Mouse (Mus musculus) spleen, adult 2 months (tissue): ENCODE data around the gene Mslnl. TPM values are rescaled to one million over a fixed set of nuclear protein-coding genes. Genes with fewer than 3 reads are reported as not detected.

Experiments used
- DNase-seq, 2 experiments: peaks; one replicate each; pipeline versions ENCODE4 v3.0.0 to v3.0.0-alpha.2; 2012 to 2021; ENCODE audit warnings: low spot score in 2 of 2, low read depth in 1 of 2
- H3K27ac ChIP-seq: fragments of 200-500 bp; 2 replicates; pipeline ENCODE4 v1.5.1; 2012; ENCODE audit warnings: low read length, inconsistent platforms; ENCODE audit not compliant: insufficient read depth
- H3K27me3 ChIP-seq: fragments of 200-500 bp; 2 replicates; pipeline ENCODE4 v1.6.1; 2012; ENCODE audit warnings: mild to moderate bottlenecking, moderate library complexity, low read length, inconsistent platforms; ENCODE audit not compliant: control insufficient read depth, insufficient read depth
- H3K36me3 ChIP-seq: fragments of 200-500 bp; 2 replicates; pipeline ENCODE4 v1.6.1; 2012; ENCODE audit warnings: mild to moderate bottlenecking, low read length, inconsistent platforms; ENCODE audit not compliant: control insufficient read depth, insufficient read depth
- H3K4me1 ChIP-seq: fragments of 200-500 bp; 2 replicates; pipeline ENCODE4 v1.6.1; 2011; ENCODE audit warnings: inconsistent platforms; ENCODE audit not compliant: control insufficient read depth, insufficient read depth, insufficient read length
- H3K4me3 ChIP-seq: fragments of 200-500 bp; 2 replicates; pipeline ENCODE4 v1.5.1; 2011; ENCODE audit warnings: mild to moderate bottlenecking, inconsistent platforms; ENCODE audit not compliant: insufficient read depth, insufficient read length; ENCODE audit errors: extremely low read depth
- CTCF ChIP-seq: fragments of 200-500 bp; IDR thresholded peaks from 2 replicates; pipeline ENCODE4 v1.5.1; 2011; ENCODE audit warnings: mild to moderate bottlenecking, inconsistent platforms; ENCODE audit not compliant: insufficient read depth, insufficient read length, insufficient replicate concordance; ENCODE audit errors: extremely low read depth
- POLR2A ChIP-seq: fragments of 200-500 bp; IDR thresholded peaks from 2 replicates; pipeline ENCODE4 v1.6.1; 2011; ENCODE audit warnings: low read depth, low read length, inconsistent platforms
- WGBS: fragments of 180-500 bp; shearing (Covaris S2); methylation state at CpG from one replicate; pipeline ENCODE4 v1.1.7; 2018; 5-methylcytosine and 5-hydroxymethylcytosine counted together
- polyA plus RNA-seq: library from polyadenylated mRNA; depleted of rRNA; stranded (reverse); fragments of >200 nt; gene quantifications from 2 replicates; pipeline ENCODE4 v1.2.3, GENCODE M21; 2012

Gene Mslnl
- polyA plus RNA-seq, 1 experiment: 0.09 TPM

DNA sequence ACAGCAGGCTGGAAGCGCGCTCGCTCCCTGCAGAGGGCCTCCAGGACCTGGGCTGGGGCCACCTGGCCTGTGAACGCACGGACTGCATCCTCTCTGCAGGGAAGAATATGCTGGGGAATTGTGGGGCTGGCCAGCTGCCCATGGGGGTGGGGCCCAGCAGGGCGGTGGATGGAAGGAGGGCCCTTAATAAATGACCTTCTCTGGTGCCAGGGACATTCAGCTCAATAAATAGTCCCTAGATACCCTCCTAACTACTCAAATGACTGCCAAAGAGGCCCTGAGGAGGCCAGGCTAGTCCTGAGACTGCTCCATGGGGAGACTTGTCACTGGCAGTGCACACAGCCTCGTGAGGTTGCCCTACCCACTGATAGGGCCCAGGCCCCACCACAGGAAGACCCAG, 47.2 kb downstream of the Mslnl start:
- H3K36me3 ChIP-seq: peaks cover 29% of the 10 kb centered on the region
- H3K27me3 ChIP-seq: no peaks in the 10 kb centered on the region
- H3K27ac ChIP-seq: no peak overlapping the region
- TF ChIP-seq POLR2A (no peak), CTCF (no peak)
- peaks cover 6% of the 10 kb centered on the region for H3K4me1 ChIP-seq
- WGBS: 89% methylated on average over 7 of the region's 7 CpGs
- no peak for DNase-seq
- H3K4me3 ChIP-seq: no peak overlapping the region

GRCm38 (mm10) chr17:25783861-25784574, 48.2 kb downstream of the Mslnl start:
- peaks cover 6% of the 10 kb centered on the region for H3K4me1 ChIP-seq
- 78% methylated on average over 15 of the region's 15 CpGs for WGBS
- H3K36me3 ChIP-seq: peaks cover 29% of the 10 kb centered on the region
- TF ChIP-seq CTCF (no peak), POLR2A (no peak)
- no peak for DNase-seq
- H3K4me3 ChIP-seq: no peak overlapping the region
- H3K27me3 ChIP-seq: no peaks in the 10 kb centered on the region
- no peak overlapping the region for H3K27ac ChIP-seq

DNA sequence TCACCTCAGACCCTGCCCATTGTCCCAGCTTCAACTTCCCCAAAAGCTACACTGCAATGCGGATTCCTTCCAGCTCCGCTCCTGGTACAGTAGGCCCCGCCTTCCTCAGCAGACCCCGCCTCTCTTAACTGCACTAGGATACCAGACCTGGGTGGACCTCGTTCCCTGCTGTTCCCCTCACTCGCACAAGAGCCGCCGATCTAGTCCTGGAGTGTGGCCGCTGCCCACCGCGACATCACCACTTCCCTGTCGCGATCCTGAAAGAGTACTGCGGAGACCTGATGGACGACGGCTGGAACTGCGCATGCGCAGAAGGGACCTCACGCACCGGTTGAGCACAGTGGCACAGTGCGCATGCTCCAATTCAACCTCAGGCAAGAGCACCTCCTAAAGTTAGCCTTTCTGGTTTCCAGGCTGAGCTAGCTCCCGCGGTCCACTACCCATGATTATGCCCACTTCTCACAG, 49.5 kb downstream of the Mslnl start, which contains the start of gene Haghl:
Gene Haghl (minus strand): TSS at position 393 of the 465 bp plus-strand sequence.
- TF ChIP-seq CTCF: no peak
- TF ChIP-seq POLR2A: peak; percentile 24
- Histone ChIP-seq H3K4me1 (peaks cover 6% of the 10 kb centered on the region), H3K27ac (peak within 1 kb of the TSS; percentile 50; the same call in 1 of the 2 replicates), H3K4me3 (peak within 1 kb of the TSS; percentile 89), H3K36me3 (peaks cover 19% of the 10 kb centered on the region), H3K27me3 (no peaks in the 10 kb centered on the region)
- peak; percentile 87 to 92 for DNase-seq
- under 1% methylated on average over 23 of the region's 23 CpGs for WGBS

DNA sequence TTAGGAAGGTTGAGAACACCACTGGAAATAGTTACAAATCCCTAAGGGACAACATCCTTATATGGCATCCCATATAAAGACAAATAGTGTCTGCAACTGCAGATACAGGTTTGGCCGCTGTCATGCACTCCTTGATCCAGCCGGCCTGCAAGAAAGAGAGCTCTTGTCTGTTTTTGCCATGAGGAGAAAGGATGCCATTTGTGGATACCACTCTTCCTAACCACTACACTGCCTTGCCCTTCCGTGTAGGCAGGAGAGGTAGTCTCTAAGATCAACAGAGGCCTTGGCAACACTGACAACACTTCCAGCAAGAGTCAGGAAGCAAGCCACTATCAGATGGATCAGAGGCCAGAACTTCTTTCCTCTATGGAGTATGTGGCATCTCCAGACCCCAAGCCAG, 50.4 kb downstream of the Mslnl start, which contains the start of gene Ccdc78:
Gene Ccdc78 (plus strand): TSS at position 301 of the 400 bp plus-strand sequence.
- DNase-seq: no peak
- Histone ChIP-seq H3K27ac (no peak within 1 kb of the TSS), H3K4me1 (peaks cover 8% of the 10 kb centered on the region), H3K27me3 (no peaks in the 10 kb centered on the region), H3K36me3 (peaks cover 13% of the 10 kb centered on the region), H3K4me3 (peak within 1 kb of the TSS; percentile 89)
- 89% methylated on average over 3 of the region's 3 CpGs for WGBS
- TF ChIP-seq CTCF: no peak
- TF ChIP-seq POLR2A: no peak

GRCm38 (mm10) chr17:25786781-25787504, 51.1 kb downstream of the Mslnl start:
- WGBS: 87% methylated on average over 9 of the region's 9 CpGs
- no peak for DNase-seq
- Histone ChIP-seq H3K4me1 (peaks cover 11% of the 10 kb centered on the region), H3K36me3 (peaks cover 7% of the 10 kb centered on the region), H3K27ac (no peak overlapping the region), H3K4me3 (no peak overlapping the region), H3K27me3 (no peaks in the 10 kb centered on the region)
- TF ChIP-seq CTCF (no peak), POLR2A (no peak)

- no peaks in the 10 kb centered on the region for H3K27me3 ChIP-seq
- H3K4me1 ChIP-seq: peaks cover 15% of the 10 kb centered on the region
- WGBS: 26% methylated on average over 19 of the region's 19 CpGs
These were observed 55.5 kb downstream of the Mslnl start for GRCm38 (mm10) chr17:25791320-25791842.

More at GRCm38 (mm10) chr17:25791320-25791842, 55.5 kb downstream of the Mslnl start:
- Histone ChIP-seq H3K4me3 (peak overlapping the region; percentile 97), H3K36me3 (no peaks in the 10 kb centered on the region; the same call in none of the 2 replicates), H3K27ac (peak overlapping the region; percentile 94; the same call in 1 of the 2 replicates)
- DNase-seq: no peak
- TF ChIP-seq POLR2A (no peak), CTCF (no peak)
